In genomic region chrX:11550164-11550851, GRCm38 (mm10) we compare ENCODE assay signal across 10 mouse cellular contexts.
A peak's percentile ranks its signal among the peaks of the same experiment; 100 is the strongest.
DNase-seq lines count a peak whose midpoint lies in the region; ATAC-seq lines count a peak whose summit lies in the region.
"Had no signal": no experiment of that assay in that cellular context is flagged by ENCODE, and none has a peak within 500 bp of the region (broad histone marks: within the 10 kb centered on the region; RNA-seq: fewer than 3 reads in every experiment).

No protein-coding gene starts in this region.

- no peak overlapping the region for H3K4me3 ChIP-seq in forebrain, embryonic 14.5 days (ENCODE audit: low read depth, low read length)
- no peak overlapping the region for H3K4me3 ChIP-seq in midbrain, embryonic 16.5 days (ENCODE audit: low read depth, low read length)
- H3K4me3 ChIP-seq: liver, embryonic 15.5 days had no signal

- peak; percentile 33 for DNase-seq in adrenal gland, postnatal 14 days
- DNase-seq in adrenal gland, postnatal 4 days (ENCODE audit: low spot score in 2 of 2), result no peak
- DNase-seq in layer of hippocampus, postnatal 10 days (ENCODE audit: low spot score in 2 of 2), result peak; percentile 19 to 37
- no peak for DNase-seq in layer of hippocampus, postnatal 25 days (ENCODE audit: extremely low spot score in 1 of 2, low spot score in 1 of 2)
- peak; percentile 77 for DNase-seq in forebrain, embryonic 14.5 days (ENCODE audit: low spot score)
- no peak for DNase-seq in adrenal gland, adult (ENCODE audit: inconsistent age in 2 of 2, low spot score in 1 of 2)
- DNase-seq: kidney, postnatal 25 days had no signal

- H3K4me2 ChIP-seq in forebrain, embryonic 14.5 days (ENCODE audit: low read length), result no peak overlapping the region; the same call in 1 of the 2 replicates
- H3K4me2 ChIP-seq in midbrain, embryonic 16.5 days (ENCODE audit: low read length), result peak overlapping the region; percentile 5; the same call in 1 of the 2 replicates
- H3K4me2 ChIP-seq: liver, embryonic 15.5 days had no signal

- H3K36me3 ChIP-seq in forebrain, embryonic 14.5 days (ENCODE audit: control insufficient read depth, insufficient read depth, low read length), result no peaks in the 10 kb centered on the region
- H3K36me3 ChIP-seq in midbrain, embryonic 16.5 days (ENCODE audit: control insufficient read depth, insufficient read depth, low read length), result no peaks in the 10 kb centered on the region
- H3K36me3 ChIP-seq: liver, embryonic 15.5 days had no signal

- H3K27me3 ChIP-seq in forebrain, embryonic 14.5 days (replicated peaks; ENCODE audit: control insufficient read depth, insufficient read depth, low read length), result no peaks in the 10 kb centered on the region
- H3K27me3 ChIP-seq in midbrain, embryonic 16.5 days (ENCODE audit: control insufficient read depth, insufficient read depth, low read depth, low read length), result peaks cover 4% of the 10 kb centered on the region; the same call in 1 of the 2 replicates

- ATAC-seq in forebrain, embryonic 14.5 days, result peak; percentile 85
- peak; percentile 93 for ATAC-seq in midbrain, embryonic 16.5 days
- no peak for ATAC-seq in inflammation-experienced regulatory T-cells, adult 6 months

- H3K9me3 ChIP-seq in forebrain, embryonic 14.5 days (replicated peaks; ENCODE audit: control insufficient read depth, low read length), result no peaks in the 10 kb centered on the region
- H3K9me3 ChIP-seq in midbrain, embryonic 16.5 days (replicated peaks; ENCODE audit: control insufficient read depth, low read length, poor library complexity, severe bottlenecking), result no peaks in the 10 kb centered on the region
- H3K9me3 ChIP-seq: liver, embryonic 15.5 days had no signal

- 29% methylated on average over 12 of the region's 12 CpGs for WGBS in forebrain, embryonic 14.5 days
- WGBS in midbrain, embryonic 16.5 days, result 12% methylated on average over 12 of the region's 12 CpGs

- H3K9ac ChIP-seq in forebrain, embryonic 14.5 days (ENCODE audit: low read length), result no peak overlapping the region
- H3K9ac ChIP-seq in midbrain, embryonic 16.5 days (ENCODE audit: low read depth, low read length), result no peak overlapping the region
- H3K9ac ChIP-seq: liver, embryonic 15.5 days had no signal

- peaks cover 15% of the 10 kb centered on the region for H3K4me1 ChIP-seq in forebrain, embryonic 14.5 days (ENCODE audit: control insufficient read depth, insufficient read depth, low read length)
- peaks cover 7% of the 10 kb centered on the region for H3K4me1 ChIP-seq in midbrain, embryonic 16.5 days (ENCODE audit: control insufficient read depth, insufficient read depth, low read length)
- H3K4me1 ChIP-seq: liver, embryonic 15.5 days had no signal

- no peak overlapping the region for H3K27ac ChIP-seq in forebrain, embryonic 14.5 days (ENCODE audit: low read depth, low read length)
- H3K27ac ChIP-seq in midbrain, embryonic 16.5 days (ENCODE audit: low read length), result no peak overlapping the region
- H3K27ac ChIP-seq: liver, embryonic 15.5 days had no signal

Comparison
In these comparisons a context has a peak if more than half of its experiments do, and no peak if none do; other contexts are left out.
1. DNase-seq: peak in adrenal gland, postnatal 14 days (single experiment), layer of hippocampus, postnatal 10 days (2 of 2) and forebrain, embryonic 14.5 days (single experiment); none in adrenal gland, postnatal 4 days (0 of 2), layer of hippocampus, postnatal 25 days (0 of 2) and adrenal gland, adult (0 of 2).